Mouse (Mus musculus) R1 (cell line): Measurements from ENCODE around the gene Olfr1282.
"Not testable (repeated sequence)": the region's sequence is repeated elsewhere in the genome, so short reads cannot be mapped to it uniquely, and the experiment has no call there.

Source experiments
- DNase-seq: peaks from one replicate; pipeline ENCODE4 v3.0.0-alpha.2; 2018; ENCODE audit warnings: low read depth, low spot score

Gene Olfr1282

GRCm38 (mm10) chr2:111335976-111336375 is at the start of gene Olfr1282:
Olfr1282 (minus strand) TSS chr2:111336076.
- DNase-seq = no peak

DNA sequence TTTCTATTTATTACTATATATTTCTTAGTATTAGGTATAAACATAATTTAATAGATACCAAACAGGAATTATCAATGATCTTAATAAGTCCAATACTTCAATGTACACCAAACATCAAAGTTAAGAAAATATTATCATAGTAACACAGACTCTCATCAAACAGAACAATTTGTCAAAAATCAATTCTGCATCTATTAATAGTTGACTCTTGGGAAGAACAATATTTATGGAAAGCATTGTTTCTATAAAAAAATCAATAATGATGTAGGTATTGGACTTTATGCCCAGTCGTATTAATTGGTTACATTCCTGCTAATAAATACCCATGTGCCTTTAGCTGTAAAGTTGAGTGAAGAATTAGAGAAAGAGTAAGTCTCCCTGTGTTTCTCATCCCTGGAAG is 39.3 kb upstream of the Olfr1282 start, which contains the start of gene Olfr1284:
TSS of gene Olfr1284 (plus strand) at position 301 of the 400 bp plus-strand sequence.
- no peak for DNase-seq

DNA sequence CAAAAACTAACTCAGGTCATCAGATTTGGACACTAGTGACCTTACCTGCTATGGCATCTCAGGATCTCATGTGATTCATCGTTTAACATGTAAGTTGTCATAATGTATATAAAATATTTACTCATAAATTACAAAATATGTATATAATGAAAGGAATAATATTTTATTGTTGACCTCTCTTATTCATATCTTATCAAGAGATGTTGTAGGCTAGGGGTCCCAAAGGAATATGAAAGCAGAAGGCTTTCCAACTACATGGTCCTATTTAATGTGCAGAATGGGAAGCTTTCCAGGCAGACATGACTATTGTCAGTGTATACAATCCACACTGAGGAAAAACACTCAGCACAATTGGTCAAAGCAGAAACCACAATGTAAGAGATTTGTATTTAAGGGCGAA is 30.6 kb upstream of the Olfr1282 start, which contains the start of gene Olfr1283:
TSS of gene Olfr1283 (plus strand) at position 301 of the 400 bp plus-strand sequence.
- no peak for DNase-seq

DNA sequence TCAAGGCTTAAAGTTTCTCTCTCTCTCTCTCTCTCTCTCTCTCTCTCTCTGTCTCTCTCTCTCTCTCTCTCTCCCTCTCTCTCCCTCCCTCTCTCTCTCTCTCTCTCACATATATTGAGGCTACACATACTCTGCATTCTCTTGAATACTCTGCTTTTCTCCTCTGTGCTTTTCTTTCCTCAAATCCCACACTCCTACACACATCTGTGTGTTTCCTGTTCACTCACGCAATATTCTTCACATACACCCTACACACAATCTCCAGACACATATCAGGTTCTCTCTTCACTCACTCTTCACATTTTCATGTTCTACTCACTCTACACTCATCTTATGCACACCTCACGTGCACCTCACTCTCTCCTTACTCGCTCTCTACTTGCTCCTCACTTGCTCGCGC is 2.2 kb downstream of the Olfr1282 start:
- DNase-seq = not testable (repeated sequence)

DNA sequence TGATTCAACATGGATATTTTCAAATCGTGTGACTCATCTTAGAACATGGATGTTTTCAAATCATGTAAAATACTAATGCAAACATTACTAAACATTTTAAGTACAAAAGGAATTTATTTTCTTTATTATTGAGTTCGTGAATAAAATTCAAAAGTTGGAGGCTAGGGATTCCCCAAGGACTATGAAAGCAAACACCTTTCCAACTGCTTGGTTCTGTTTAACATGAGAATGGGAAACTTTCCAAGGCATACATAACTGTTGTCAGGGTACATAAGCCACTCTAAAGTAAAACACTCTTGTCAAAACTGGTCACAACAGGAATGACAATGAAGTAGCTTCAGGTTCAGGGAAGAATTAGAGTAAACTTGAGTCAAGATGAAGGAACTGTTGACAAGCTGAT is 9.7 kb downstream of the Olfr1282 start, which contains the start of gene Olfr1281:
TSS of gene Olfr1281 (plus strand) at position 301 of the 400 bp plus-strand sequence.
- DNase-seq = peak; percentile 2

DNA sequence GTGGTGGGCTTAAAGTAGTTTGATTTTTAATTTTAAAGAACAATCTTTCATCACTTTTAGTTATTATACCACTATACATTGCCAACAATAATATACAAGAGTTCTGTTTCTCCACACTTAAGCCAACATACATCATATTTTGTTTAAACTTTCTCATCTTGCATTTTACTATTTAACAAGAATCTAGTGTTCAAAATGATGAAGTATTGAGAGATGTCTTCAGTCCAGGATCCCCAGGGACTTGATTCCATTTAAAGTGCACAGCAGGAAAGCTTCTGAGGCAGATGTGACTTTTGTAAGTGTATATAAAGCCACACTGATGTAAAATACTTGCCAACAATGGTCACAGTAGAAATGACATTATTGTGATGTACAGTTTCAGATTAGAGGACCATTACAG is 22.2 kb downstream of the Olfr1282 start, which contains the start of gene Olfr1280:
TSS of gene Olfr1280 (plus strand) at position 301 of the 400 bp plus-strand sequence.
- no peak for DNase-seq

GRCm38 (mm10) chr2:111300374-111300773 is 35.5 kb downstream of the Olfr1282 start, which contains the start of gene Olfr1279:
Olfr1279 (plus strand) TSS chr2:111300635.
- DNase-seq = no peak

GRCm38 (mm10) chr2:111298541-111298940 is 37.3 kb downstream of the Olfr1282 start:
- no peak for DNase-seq

GRCm38 (mm10) chr2:111289836-111290235 is 46.0 kb downstream of the Olfr1282 start, which contains the start of gene Olfr1278:
Olfr1278 (plus strand) TSS chr2:111290136.
- DNase-seq = no peak
